Mouse (Mus musculus): ENCODE results near the gene Kat14. TPM values are rescaled to one million over a fixed set of nuclear protein-coding genes. Genes with fewer than 3 reads are reported as not detected.
"Not testable (repeated sequence)": the region's sequence is repeated elsewhere in the genome, so short reads cannot be mapped to it uniquely, and the experiment has no call there.

Kat14 gene
- polyA plus RNA-seq, 1 experiment from 2014 or later: 21.0 TPM

DNA sequence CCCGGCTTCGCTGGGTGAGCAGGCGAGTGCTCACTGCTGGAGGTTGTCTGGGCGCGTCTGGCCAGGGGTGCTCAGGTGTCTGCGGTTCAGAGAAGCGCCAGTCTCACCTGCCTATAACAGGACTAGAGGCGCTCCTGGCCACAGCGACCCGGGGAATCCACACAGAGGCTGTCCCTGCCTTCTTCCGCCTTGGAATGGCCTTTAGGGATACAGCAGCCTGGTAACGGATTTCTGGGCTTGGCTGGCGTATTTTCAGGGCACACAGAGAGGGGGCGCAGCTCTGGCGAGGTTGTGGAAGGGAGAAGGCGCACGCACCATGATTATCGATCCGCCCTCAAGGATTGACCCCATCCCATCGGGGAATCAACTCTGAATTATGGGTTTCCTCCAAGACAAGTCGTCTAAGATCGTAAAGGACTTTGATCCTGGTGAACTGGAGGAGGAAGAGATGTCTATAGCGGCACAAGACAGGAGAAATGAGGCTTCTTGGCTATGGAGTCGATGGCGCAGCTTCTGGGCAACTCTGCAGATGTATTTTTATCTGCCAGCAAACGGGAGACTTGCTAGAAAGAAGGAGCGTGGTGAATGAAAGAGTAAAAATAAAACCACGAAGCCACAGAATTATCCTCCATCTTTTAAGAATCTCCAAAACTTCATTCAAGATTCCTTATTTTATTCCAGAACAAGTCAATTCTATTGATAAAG, 35.5 kb upstream of the Kat14 start:
- peak overlapping the region; percentile 16; the same call in 1 of the 2 replicates for H3K4me3 ChIP-seq (ENCODE audit: low read depth, low read length)

GRCm38 (mm10) chr2:144337230-144337629, 31.6 kb upstream of the Kat14 start:
- 72% methylated on average over 3 of the region's 3 CpGs for WGBS
- no peak overlapping the region for H3K4me2 ChIP-seq (ENCODE audit: low read length)
- no peak for DNase-seq (ENCODE audit: low spot score)
- H3K9me3 ChIP-seq (replicated peaks; ENCODE audit: control insufficient read depth, low read length): no peaks in the 10 kb centered on the region
- H3K27me3 ChIP-seq (replicated peaks; ENCODE audit: control insufficient read depth, insufficient read depth, low read length): peaks cover 26% of the 10 kb centered on the region
- H3K27ac ChIP-seq (ENCODE audit: low read depth, low read length): no peak overlapping the region
- no peak overlapping the region for H3K4me3 ChIP-seq (ENCODE audit: low read depth, low read length)
- no peak for ATAC-seq
- no peaks in the 10 kb centered on the region for H3K36me3 ChIP-seq (ENCODE audit: control insufficient read depth, insufficient read depth, low read length)
- peaks cover 3% of the 10 kb centered on the region; the same call in 1 of the 2 replicates for H3K4me1 ChIP-seq (ENCODE audit: control insufficient read depth, insufficient read depth, low read length)
- H3K9ac ChIP-seq (ENCODE audit: low read length): no peak overlapping the region

More for the DNA sequence above, 35.5 kb upstream of the Kat14 start:
- H3K27ac ChIP-seq (ENCODE audit: low read depth, low read length): no peak overlapping the region
- DNase-seq (ENCODE audit: low spot score): no peak
- no peaks in the 10 kb centered on the region for H3K36me3 ChIP-seq (ENCODE audit: control insufficient read depth, insufficient read depth, low read length)
- H3K9ac ChIP-seq (ENCODE audit: low read length): no peak overlapping the region
- H3K27me3 ChIP-seq (replicated peaks; ENCODE audit: control insufficient read depth, insufficient read depth, low read length): peaks cover 57% of the 10 kb centered on the region
- peaks cover 16% of the 10 kb centered on the region for H3K4me1 ChIP-seq (ENCODE audit: control insufficient read depth, insufficient read depth, low read length)
- WGBS: 7% methylated on average over 28 of the region's 28 CpGs
- ATAC-seq: no peak
- peak overlapping the region; percentile 43 for H3K4me2 ChIP-seq (ENCODE audit: low read length)
- H3K9me3 ChIP-seq (replicated peaks; ENCODE audit: control insufficient read depth, low read length): no peaks in the 10 kb centered on the region

DNA sequence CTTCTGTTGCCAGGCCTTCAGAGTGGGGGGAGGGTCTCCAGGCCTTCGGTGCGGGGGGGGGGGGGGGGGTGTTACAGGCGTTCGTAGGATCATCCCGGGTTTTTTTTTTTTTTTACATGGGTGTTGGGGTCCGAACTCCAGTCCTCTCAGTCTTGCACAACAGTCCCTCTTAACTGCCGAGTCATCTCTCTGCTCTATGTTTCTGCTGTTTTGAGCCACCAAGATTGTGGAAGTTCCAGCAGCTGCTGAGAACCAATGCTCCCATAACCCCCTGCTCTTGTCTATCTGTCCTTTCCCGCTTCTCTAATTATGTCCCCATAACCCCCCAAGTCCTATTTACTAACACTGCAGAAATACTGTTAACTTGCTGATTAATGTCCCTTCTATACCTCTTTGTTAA, 31.1 kb upstream of the Kat14 start:
- H3K27ac ChIP-seq (ENCODE audit: low read depth, low read length): no peak overlapping the region
- no peaks in the 10 kb centered on the region for H3K36me3 ChIP-seq (ENCODE audit: control insufficient read depth, insufficient read depth, low read length)
- ATAC-seq (no peak), DNase-seq (ENCODE audit: low spot score) (no peak)
- H3K4me1 ChIP-seq (ENCODE audit: control insufficient read depth, insufficient read depth, low read length): peaks cover 1% of the 10 kb centered on the region; the same call in 1 of the 2 replicates
- no peaks in the 10 kb centered on the region for H3K9me3 ChIP-seq (replicated peaks; ENCODE audit: control insufficient read depth, low read length)
- H3K27me3 ChIP-seq (replicated peaks; ENCODE audit: control insufficient read depth, insufficient read depth, low read length): peaks cover 24% of the 10 kb centered on the region
- no peak overlapping the region for H3K9ac ChIP-seq (ENCODE audit: low read length)
- no peak overlapping the region for H3K4me3 ChIP-seq (ENCODE audit: low read depth, low read length)
- WGBS: 80% methylated on average over 8 of the region's 8 CpGs
- H3K4me2 ChIP-seq (ENCODE audit: low read length): no peak overlapping the region

DNA sequence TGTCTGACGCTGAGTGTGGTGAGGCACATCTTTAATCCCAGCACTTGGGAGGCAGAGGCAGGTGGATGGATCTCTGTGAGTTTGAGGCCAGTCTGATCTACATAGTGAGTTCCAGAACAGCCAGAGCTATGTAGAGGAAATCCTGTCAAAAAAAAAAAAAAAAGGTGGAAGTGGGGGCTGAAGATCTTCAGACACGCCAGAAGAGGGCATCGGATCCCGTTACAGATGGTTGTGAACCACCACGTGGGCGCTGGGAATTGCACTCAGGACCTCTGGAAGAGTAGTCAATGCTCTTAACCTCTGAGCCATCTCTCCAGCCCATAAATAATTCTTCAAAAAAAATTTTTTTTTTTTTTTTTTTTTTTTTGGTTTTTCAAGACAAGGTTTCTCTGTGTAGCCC, 30.6 kb upstream of the Kat14 start:
- H3K27me3 ChIP-seq (replicated peaks; ENCODE audit: control insufficient read depth, insufficient read depth, low read length): peaks cover 21% of the 10 kb centered on the region
- not testable (repeated sequence) for H3K4me1 ChIP-seq (ENCODE audit: control insufficient read depth, insufficient read depth, low read length); H3K9ac ChIP-seq (ENCODE audit: low read length); H3K4me2 ChIP-seq (ENCODE audit: low read length); ATAC-seq; H3K27ac ChIP-seq (ENCODE audit: low read depth, low read length); H3K4me3 ChIP-seq (ENCODE audit: low read depth, low read length); H3K9me3 ChIP-seq (replicated peaks; ENCODE audit: control insufficient read depth, low read length); H3K36me3 ChIP-seq (ENCODE audit: control insufficient read depth, insufficient read depth, low read length); DNase-seq (ENCODE audit: low spot score)
- WGBS: 78% methylated on average over 6 of the region's 6 CpGs

GRCm38 (mm10) chr2:144343158-144343557, 25.6 kb upstream of the Kat14 start:
- no peaks in the 10 kb centered on the region for H3K4me1 ChIP-seq (ENCODE audit: control insufficient read depth, insufficient read depth, low read length)
- DNase-seq (ENCODE audit: low spot score): no peak
- ATAC-seq: no peak
- no peaks in the 10 kb centered on the region for H3K36me3 ChIP-seq (ENCODE audit: control insufficient read depth, insufficient read depth, low read length)
- H3K4me3 ChIP-seq (ENCODE audit: low read depth, low read length): no peak overlapping the region
- no peak overlapping the region for H3K9ac ChIP-seq (ENCODE audit: low read length)
- WGBS: 86% methylated on average over 4 of the region's 4 CpGs
- no peak overlapping the region for H3K4me2 ChIP-seq (ENCODE audit: low read length)
- H3K9me3 ChIP-seq (replicated peaks; ENCODE audit: control insufficient read depth, low read length): no peaks in the 10 kb centered on the region
- no peak overlapping the region for H3K27ac ChIP-seq (ENCODE audit: low read depth, low read length)
- no peaks in the 10 kb centered on the region for H3K27me3 ChIP-seq (replicated peaks; ENCODE audit: control insufficient read depth, insufficient read depth, low read length)

- H3K36me3 ChIP-seq (ENCODE audit: control insufficient read depth, insufficient read depth, low read length): no peaks in the 10 kb centered on the region
- H3K4me1 ChIP-seq (ENCODE audit: control insufficient read depth, insufficient read depth, low read length): no peaks in the 10 kb centered on the region
- no peak for DNase-seq (ENCODE audit: low spot score)
- 73% methylated on average over 3 of the region's 3 CpGs for WGBS
- no peak overlapping the region for H3K4me2 ChIP-seq (ENCODE audit: low read length)
- H3K9me3 ChIP-seq (replicated peaks; ENCODE audit: control insufficient read depth, low read length): no peaks in the 10 kb centered on the region
- no peaks in the 10 kb centered on the region for H3K27me3 ChIP-seq (replicated peaks; ENCODE audit: control insufficient read depth, insufficient read depth, low read length)
- no peak for ATAC-seq
- no peak overlapping the region for H3K9ac ChIP-seq (ENCODE audit: low read length)
- H3K4me3 ChIP-seq (ENCODE audit: low read depth, low read length): no peak overlapping the region
- H3K27ac ChIP-seq (ENCODE audit: low read depth, low read length): no peak overlapping the region
Measured at GRCm38 (mm10) chr2:144348525-144348924, 20.3 kb upstream of the Kat14 start.

DNA sequence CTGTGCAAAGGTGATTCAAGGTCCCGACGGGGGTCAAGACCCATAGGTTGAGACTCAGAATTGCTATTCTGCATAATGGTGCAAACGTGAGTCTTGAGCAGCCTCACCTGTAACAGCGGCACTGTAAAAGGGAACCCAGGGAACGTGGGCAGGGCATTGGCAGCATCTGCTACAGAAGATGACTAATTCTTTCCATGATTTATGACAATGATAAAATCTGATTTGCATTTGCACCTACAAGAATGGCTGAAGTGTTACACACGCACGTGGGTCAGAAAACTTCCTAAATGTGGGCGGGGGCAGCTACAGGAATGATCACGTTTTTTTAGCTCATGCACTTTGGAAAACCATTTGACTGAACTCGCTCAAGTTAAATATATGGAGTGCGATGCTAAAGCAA, 15.9 kb upstream of the Kat14 start:
- Histone ChIP-seq H3K4me3 (ENCODE audit: low read depth, low read length) (no peak overlapping the region), H3K4me2 (ENCODE audit: low read length) (no peak overlapping the region), H3K27me3 (replicated peaks; ENCODE audit: control insufficient read depth, insufficient read depth, low read length) (no peaks in the 10 kb centered on the region), H3K4me1 (ENCODE audit: control insufficient read depth, insufficient read depth, low read length) (no peaks in the 10 kb centered on the region), H3K9me3 (replicated peaks; ENCODE audit: control insufficient read depth, low read length) (no peaks in the 10 kb centered on the region), H3K27ac (ENCODE audit: low read depth, low read length) (no peak overlapping the region), H3K9ac (ENCODE audit: low read length) (no peak overlapping the region), H3K36me3 (ENCODE audit: control insufficient read depth, insufficient read depth, low read length) (no peaks in the 10 kb centered on the region)
- WGBS: 92% methylated on average over 11 of the region's 11 CpGs
- DNase-seq (ENCODE audit: low spot score): no peak
- no peak for ATAC-seq

GRCm38 (mm10) chr2:144369020-144369421, 238 bp downstream of the Kat14 start:
- WGBS: 0% methylated on average over 4 of the region's 43 CpGs
- peak; percentile 91 for ATAC-seq
- Histone ChIP-seq H3K4me1 (ENCODE audit: control insufficient read depth, insufficient read depth, low read length) (peaks cover 9% of the 10 kb centered on the region; the same call in 1 of the 2 replicates), H3K36me3 (ENCODE audit: control insufficient read depth, insufficient read depth, low read length) (peaks cover 11% of the 10 kb centered on the region), H3K27ac (ENCODE audit: low read depth, low read length) (peak overlapping the region; percentile 86), H3K9me3 (replicated peaks; ENCODE audit: control insufficient read depth, low read length) (no peaks in the 10 kb centered on the region), H3K4me2 (ENCODE audit: low read length) (peak overlapping the region; percentile 80), H3K4me3 (ENCODE audit: low read depth, low read length) (peak overlapping the region; percentile 88), H3K9ac (ENCODE audit: low read length) (peak overlapping the region; percentile 92), H3K27me3 (replicated peaks; ENCODE audit: control insufficient read depth, insufficient read depth, low read length) (no peaks in the 10 kb centered on the region)
- peak; percentile 76 for DNase-seq (ENCODE audit: low spot score)

- peak overlapping the region; percentile 88 for H3K4me3 ChIP-seq (ENCODE audit: low read depth, low read length)
- ATAC-seq (peak; percentile 19; the same call in 1 of the 2 replicates), DNase-seq (ENCODE audit: low spot score) (no peak)
- H3K4me2 ChIP-seq (ENCODE audit: low read length): peak overlapping the region; percentile 80
- peak overlapping the region; percentile 86; the same call in 1 of the 2 replicates for H3K27ac ChIP-seq (ENCODE audit: low read depth, low read length)
- peaks cover 16% of the 10 kb centered on the region for H3K36me3 ChIP-seq (ENCODE audit: control insufficient read depth, insufficient read depth, low read length)
- peaks cover 9% of the 10 kb centered on the region; the same call in 1 of the 2 replicates for H3K4me1 ChIP-seq (ENCODE audit: control insufficient read depth, insufficient read depth, low read length)
- H3K27me3 ChIP-seq (replicated peaks; ENCODE audit: control insufficient read depth, insufficient read depth, low read length): no peaks in the 10 kb centered on the region
- 1% methylated on average over 12 of the region's 12 CpGs for WGBS
- no peaks in the 10 kb centered on the region for H3K9me3 ChIP-seq (replicated peaks; ENCODE audit: control insufficient read depth, low read length)
- peak overlapping the region; percentile 92 for H3K9ac ChIP-seq (ENCODE audit: low read length)
Measured at GRCm38 (mm10) chr2:144369511-144369910, 728 bp downstream of the Kat14 start.

Data from forebrain, embryonic 14.5 days (tissue).